17 mouse cellular contexts compared by ENCODE assay signal in the genomic region with DNA sequence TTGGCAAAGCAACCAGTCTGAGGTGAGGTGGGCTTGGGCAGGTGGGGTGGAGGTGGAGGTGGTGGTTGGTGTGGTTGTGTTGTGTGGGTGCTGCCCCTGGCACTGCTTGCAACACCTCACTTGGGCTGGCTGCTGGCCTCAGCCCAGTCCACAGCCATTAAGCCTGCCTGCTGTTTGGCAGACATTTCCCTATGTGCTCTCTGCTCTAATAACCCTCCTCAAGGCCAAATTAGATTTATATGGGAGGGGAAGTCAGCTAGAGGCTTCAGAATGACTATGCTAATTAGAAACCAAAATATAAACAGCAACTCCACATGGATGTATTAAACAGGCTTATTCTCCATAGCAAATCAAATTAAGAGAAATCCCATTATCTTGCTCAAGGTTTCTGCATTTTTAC.
A peak's percentile ranks its signal among the peaks of the same experiment; 100 is the strongest.
DNase-seq lines count a peak whose midpoint lies in the region; ATAC-seq lines count a peak whose summit lies in the region.
"Had no signal": no experiment of that assay in that cellular context is flagged by ENCODE, and none has a peak within 500 bp of the region (broad histone marks: within the 10 kb centered on the region; RNA-seq: fewer than 3 reads in every experiment).

No protein-coding gene starts in this region.

- H3K27ac ChIP-seq in hindbrain, embryonic 15.5 days (replicated peaks), result no peak overlapping the region
- no peak overlapping the region for H3K27ac ChIP-seq in hindbrain, embryonic 12.5 days
- no peak overlapping the region for H3K27ac ChIP-seq in midbrain, embryonic 15.5 days
- H3K27ac ChIP-seq: intestine, embryonic 15.5 days; lung, embryonic 15.5 days had no signal

- no peaks in the 10 kb centered on the region for H3K9me3 ChIP-seq in hindbrain, embryonic 15.5 days
- no peaks in the 10 kb centered on the region for H3K9me3 ChIP-seq in hindbrain, embryonic 12.5 days (replicated peaks)
- no peaks in the 10 kb centered on the region for H3K9me3 ChIP-seq in midbrain, embryonic 15.5 days
- H3K9me3 ChIP-seq: intestine, embryonic 15.5 days; lung, embryonic 15.5 days had no signal

- DNase-seq in adrenal gland, adult 2 months, result peak; percentile 22
- no peak for DNase-seq in adrenal gland, adult 8-10 months
- peak; percentile 77 for DNase-seq in MN1 (ENCODE audit: low spot score)
- DNase-seq in thymus, postnatal 10 days (ENCODE audit: low spot score in 2 of 2), result no peak
- no peak for DNase-seq in left cerebral cortex, adult 18-20 months (ENCODE audit: low spot score in 2 of 2)
- DNase-seq: cerebellum, adult 2 months; forebrain, postnatal 0 days; heart, postnatal 14 days; kidney, postnatal 14 days; thymus, adult 18-20 months had no signal

- ATAC-seq in hindbrain, embryonic 15.5 days (ENCODE audit: low FRiP score, low read depth), result peak; percentile 65; the same call in 1 of the 2 replicates
- ATAC-seq in hindbrain, embryonic 12.5 days (ENCODE audit: low FRiP score), result no peak; the same call in 1 of the 2 replicates
- peak; percentile 81; the same call in 1 of the 2 replicates for ATAC-seq in midbrain, embryonic 15.5 days (replicated peaks)
- ATAC-seq: forebrain, postnatal 0 days; intestine, embryonic 15.5 days had no signal

- no peaks in the 10 kb centered on the region for H3K36me3 ChIP-seq in hindbrain, embryonic 15.5 days
- H3K36me3 ChIP-seq in hindbrain, embryonic 12.5 days, result no peaks in the 10 kb centered on the region
- no peaks in the 10 kb centered on the region for H3K36me3 ChIP-seq in midbrain, embryonic 15.5 days (replicated peaks)
- H3K36me3 ChIP-seq: intestine, embryonic 15.5 days; lung, embryonic 15.5 days had no signal

- H3K27me3 ChIP-seq in hindbrain, embryonic 15.5 days, result no peaks in the 10 kb centered on the region
- H3K27me3 ChIP-seq in hindbrain, embryonic 12.5 days, result no peaks in the 10 kb centered on the region
- no peaks in the 10 kb centered on the region for H3K27me3 ChIP-seq in midbrain, embryonic 15.5 days (replicated peaks)
- H3K27me3 ChIP-seq: CH12.LX; intestine, embryonic 15.5 days; lung, embryonic 15.5 days had no signal

- peaks cover 3% of the 10 kb centered on the region; the same call in 1 of the 2 replicates for H3K4me1 ChIP-seq in hindbrain, embryonic 15.5 days (replicated peaks)
- H3K4me1 ChIP-seq in hindbrain, embryonic 12.5 days, result no peaks in the 10 kb centered on the region
- H3K4me1 ChIP-seq in midbrain, embryonic 15.5 days, result peaks cover 4% of the 10 kb centered on the region; the same call in 1 of the 2 replicates
- H3K4me1 ChIP-seq: intestine, embryonic 15.5 days; lung, embryonic 15.5 days had no signal

- H3K4me2 ChIP-seq in hindbrain, embryonic 15.5 days, result no peak overlapping the region
- H3K4me2 ChIP-seq in hindbrain, embryonic 12.5 days (replicated peaks), result no peak overlapping the region
- H3K4me2 ChIP-seq in midbrain, embryonic 15.5 days, result no peak overlapping the region
- H3K4me2 ChIP-seq: intestine, embryonic 15.5 days; liver, embryonic 11.5 days; lung, embryonic 15.5 days had no signal

- no peak overlapping the region for H3K9ac ChIP-seq in hindbrain, embryonic 15.5 days
- H3K9ac ChIP-seq in hindbrain, embryonic 12.5 days, result no peak overlapping the region
- H3K9ac ChIP-seq in midbrain, embryonic 15.5 days, result no peak overlapping the region
- H3K9ac ChIP-seq: forebrain, postnatal 0 days; intestine, embryonic 15.5 days; lung, embryonic 15.5 days had no signal

- no peak overlapping the region for H3K4me3 ChIP-seq in hindbrain, embryonic 15.5 days
- no peak overlapping the region for H3K4me3 ChIP-seq in hindbrain, embryonic 12.5 days
- H3K4me3 ChIP-seq in midbrain, embryonic 15.5 days, result no peak overlapping the region
- H3K4me3 ChIP-seq: intestine, embryonic 15.5 days; lung, embryonic 15.5 days had no signal

Comparison
In these comparisons a context has a peak if more than half of its experiments do, and no peak if none do; other contexts are left out.
1. DNase-seq: peak in adrenal gland, adult 2 months (single experiment) and MN1 (single experiment); none in adrenal gland, adult 8-10 months (single experiment), thymus, postnatal 10 days (0 of 2) and left cerebral cortex, adult 18-20 months (0 of 2).